Mouse (Mus musculus): ENCODE measurements around the gene Gm20605. TPM values are rescaled to one million over a fixed set of nuclear protein-coding genes. Genes with fewer than 3 reads are reported as not detected.

Gene Gm20605
- polyA plus RNA-seq, 2 experiments: 7.4 to 16.8 TPM

DNA sequence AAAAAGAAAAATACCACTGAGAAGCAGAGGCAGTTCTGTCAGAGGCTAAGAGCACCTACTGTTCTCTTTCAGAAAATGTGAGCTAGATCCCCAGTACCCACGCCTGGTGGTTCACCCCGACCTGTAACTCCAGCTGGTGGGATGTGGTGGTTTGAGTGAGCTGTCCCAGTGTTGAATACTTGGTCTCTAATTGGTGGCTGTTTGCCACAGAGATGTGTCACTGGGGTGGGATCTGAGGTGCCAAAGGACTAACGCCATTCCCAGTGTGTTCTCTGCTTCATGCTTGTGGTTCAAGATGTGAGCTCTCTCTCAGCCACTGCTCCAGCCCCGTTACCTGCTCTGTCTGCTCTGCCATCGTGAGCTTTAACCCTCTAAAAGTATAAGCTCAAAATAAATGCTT lies 38.5 kb upstream of the Gm20605 start:
- Histone ChIP-seq H3K4me3 (replicated peaks; ENCODE audit: low read length) (no peak overlapping the region), H3K9me3 (ENCODE audit: control insufficient read depth, low read length) (no peaks in the 10 kb centered on the region), H3K9ac (ENCODE audit: low read depth, low read length, severe bottlenecking) (no peak overlapping the region), H3K27me3 (ENCODE audit: control insufficient read depth, insufficient read depth, low read length) (no peaks in the 10 kb centered on the region), H3K4me2 (replicated peaks; ENCODE audit: low read depth, low read length, severe bottlenecking) (no peak overlapping the region), H3K4me1 (ENCODE audit: control insufficient read depth, insufficient read depth, low read length) (no peaks in the 10 kb centered on the region), H3K27ac (replicated peaks; ENCODE audit: low read depth, low read length) (no peak overlapping the region), H3K36me3 (ENCODE audit: control insufficient read depth, insufficient read depth, low read length) (no peaks in the 10 kb centered on the region)
- 69% methylated on average over 5 of the region's 5 CpGs for WGBS
- no peak for ATAC-seq (ENCODE audit: low FRiP score, low read depth)
- no peak for TF ChIP-seq POLR2A (IDR thresholded peaks at IDR 0.05; ENCODE audit: borderline replicate concordance, extremely low read depth, insufficient read depth, insufficient read length)
- DNase-seq (ENCODE audit: low spot score): no peak

DNA sequence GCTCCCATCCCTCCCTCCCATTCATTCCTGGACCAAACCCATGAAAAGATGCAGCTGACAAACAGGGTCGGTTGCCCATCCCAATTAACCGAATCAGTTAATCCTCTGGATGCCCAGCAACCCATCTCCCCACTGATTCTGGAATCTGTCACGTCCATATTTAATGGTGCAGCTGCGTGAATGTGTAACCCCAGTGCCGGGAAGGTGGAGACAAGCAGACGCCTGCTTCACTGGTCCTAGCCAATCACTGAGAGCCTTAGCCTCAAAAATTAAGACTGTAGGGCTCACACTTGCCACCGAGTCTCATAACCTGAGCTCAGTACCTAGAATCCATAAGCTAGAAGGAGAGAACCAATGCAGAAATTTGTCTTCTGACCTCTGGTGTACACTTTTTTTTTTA lies 33.1 kb upstream of the Gm20605 start:
- 77% methylated on average over 7 of the region's 7 CpGs for WGBS
- no peak for ATAC-seq (ENCODE audit: low FRiP score, low read depth)

DNA sequence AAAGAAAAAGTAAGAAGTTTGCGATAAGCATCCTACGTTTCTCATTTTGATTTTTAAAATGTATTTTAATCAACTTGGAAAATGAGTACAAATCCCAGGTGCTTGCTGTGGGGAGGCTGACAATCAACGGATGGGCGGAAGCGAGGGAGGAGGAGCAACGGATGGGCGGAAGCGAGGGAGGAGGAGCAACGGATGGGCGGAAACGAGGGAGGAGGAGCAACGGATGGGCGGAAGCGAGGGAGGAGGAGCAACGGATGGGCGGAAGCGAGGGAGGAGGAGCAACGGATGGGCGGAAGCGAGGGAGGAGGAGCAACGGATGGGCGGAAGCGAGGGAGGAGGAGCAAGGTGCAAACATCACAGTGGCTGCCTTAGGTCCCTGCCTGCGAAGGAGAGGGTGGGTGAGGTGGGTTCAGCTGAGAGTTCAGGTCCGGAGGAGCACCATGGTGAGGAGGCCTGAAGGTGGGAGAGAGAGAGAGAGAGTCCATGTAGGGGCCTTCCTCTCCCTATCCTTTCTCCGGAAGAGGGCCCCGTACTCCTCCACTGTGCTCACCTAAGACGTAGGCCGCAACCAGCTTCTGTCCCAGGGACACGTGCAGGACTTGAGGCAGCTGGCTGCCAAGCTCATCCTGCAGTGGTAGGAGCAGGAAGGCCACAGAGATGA lies 32.2 kb upstream of the Gm20605 start:
- DNase-seq (ENCODE audit: low spot score): no peak
- 40% methylated on average over 26 of the region's 30 CpGs for WGBS

More for the DNA sequence above, 33.1 kb upstream of the Gm20605 start:
- peaks cover 11% of the 10 kb centered on the region; the same call in 1 of the 2 replicates for H3K4me1 ChIP-seq (ENCODE audit: control insufficient read depth, insufficient read depth, low read length)
- no peak overlapping the region for H3K27ac ChIP-seq (replicated peaks; ENCODE audit: low read depth, low read length)
- H3K36me3 ChIP-seq (ENCODE audit: control insufficient read depth, insufficient read depth, low read length): 0 out of 2 replicates have a peak, but pooled peaks cover 9% of the 10 kb centered on the region
- no peaks in the 10 kb centered on the region for H3K9me3 ChIP-seq (ENCODE audit: control insufficient read depth, low read length)
- H3K27me3 ChIP-seq (ENCODE audit: control insufficient read depth, insufficient read depth, low read length): no peaks in the 10 kb centered on the region
- no peak overlapping the region for H3K4me3 ChIP-seq (replicated peaks; ENCODE audit: low read length)
- no peak overlapping the region for H3K9ac ChIP-seq (ENCODE audit: low read depth, low read length, severe bottlenecking)
- TF ChIP-seq POLR2A (IDR thresholded peaks at IDR 0.05; ENCODE audit: borderline replicate concordance, extremely low read depth, insufficient read depth, insufficient read length): no peak
- no peak for DNase-seq (ENCODE audit: low spot score)
- no peak overlapping the region for H3K4me2 ChIP-seq (replicated peaks; ENCODE audit: low read depth, low read length, severe bottlenecking)

DNA sequence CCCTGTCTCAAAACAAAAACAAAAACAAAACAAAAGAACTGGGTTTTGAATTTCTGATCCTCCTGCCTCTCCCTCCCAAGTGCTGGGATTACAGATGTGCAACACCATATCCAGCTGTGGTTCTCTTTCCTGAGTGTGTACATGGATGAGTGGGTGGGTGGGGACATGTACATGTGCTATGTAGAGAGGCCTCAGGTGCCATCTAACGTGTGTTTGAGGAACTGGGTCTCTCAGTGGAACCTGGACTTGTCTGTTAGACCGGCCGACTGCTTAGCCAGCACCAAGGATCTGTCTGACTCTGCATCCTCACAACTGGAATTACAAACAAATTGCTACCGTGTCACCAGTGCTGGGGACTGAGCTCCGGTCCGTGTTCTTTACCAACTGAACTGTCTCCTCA lies 31.4 kb upstream of the Gm20605 start:
- Histone ChIP-seq H3K9me3 (ENCODE audit: control insufficient read depth, low read length) (no peaks in the 10 kb centered on the region), H3K4me2 (replicated peaks; ENCODE audit: low read depth, low read length, severe bottlenecking) (no peak overlapping the region), H3K27me3 (ENCODE audit: control insufficient read depth, insufficient read depth, low read length) (no peaks in the 10 kb centered on the region), H3K4me1 (ENCODE audit: control insufficient read depth, insufficient read depth, low read length) (peaks cover 15% of the 10 kb centered on the region), H3K9ac (ENCODE audit: low read depth, low read length, severe bottlenecking) (no peak overlapping the region), H3K36me3 (ENCODE audit: control insufficient read depth, insufficient read depth, low read length) (0 out of 2 replicates have a peak, but pooled peaks cover 9% of the 10 kb centered on the region), H3K4me3 (replicated peaks; ENCODE audit: low read length) (no peak overlapping the region), H3K27ac (replicated peaks; ENCODE audit: low read depth, low read length) (no peak overlapping the region)
- 95% methylated on average over 6 of the region's 6 CpGs for WGBS
- DNase-seq (ENCODE audit: low spot score) (no peak), ATAC-seq (ENCODE audit: low FRiP score, low read depth) (no peak)
- TF ChIP-seq POLR2A (IDR thresholded peaks at IDR 0.05; ENCODE audit: borderline replicate concordance, extremely low read depth, insufficient read depth, insufficient read length): no peak

More for the DNA sequence above, 32.2 kb upstream of the Gm20605 start:
- no peak for TF ChIP-seq POLR2A (IDR thresholded peaks at IDR 0.05; ENCODE audit: borderline replicate concordance, extremely low read depth, insufficient read depth, insufficient read length)
- Histone ChIP-seq H3K9me3 (ENCODE audit: control insufficient read depth, low read length) (no peaks in the 10 kb centered on the region), H3K36me3 (ENCODE audit: control insufficient read depth, insufficient read depth, low read length) (0 out of 2 replicates have a peak, but pooled peaks cover 9% of the 10 kb centered on the region), H3K4me1 (ENCODE audit: control insufficient read depth, insufficient read depth, low read length) (peaks cover 11% of the 10 kb centered on the region; the same call in 1 of the 2 replicates), H3K9ac (ENCODE audit: low read depth, low read length, severe bottlenecking) (no peak overlapping the region), H3K4me2 (replicated peaks; ENCODE audit: low read depth, low read length, severe bottlenecking) (no peak overlapping the region), H3K27me3 (ENCODE audit: control insufficient read depth, insufficient read depth, low read length) (no peaks in the 10 kb centered on the region), H3K4me3 (replicated peaks; ENCODE audit: low read length) (0 out of 2 replicates have a peak overlapping the region, but pooled peaks have one; percentile 7), H3K27ac (replicated peaks; ENCODE audit: low read depth, low read length) (no peak overlapping the region)
- ATAC-seq (ENCODE audit: low FRiP score, low read depth): no peak

DNA sequence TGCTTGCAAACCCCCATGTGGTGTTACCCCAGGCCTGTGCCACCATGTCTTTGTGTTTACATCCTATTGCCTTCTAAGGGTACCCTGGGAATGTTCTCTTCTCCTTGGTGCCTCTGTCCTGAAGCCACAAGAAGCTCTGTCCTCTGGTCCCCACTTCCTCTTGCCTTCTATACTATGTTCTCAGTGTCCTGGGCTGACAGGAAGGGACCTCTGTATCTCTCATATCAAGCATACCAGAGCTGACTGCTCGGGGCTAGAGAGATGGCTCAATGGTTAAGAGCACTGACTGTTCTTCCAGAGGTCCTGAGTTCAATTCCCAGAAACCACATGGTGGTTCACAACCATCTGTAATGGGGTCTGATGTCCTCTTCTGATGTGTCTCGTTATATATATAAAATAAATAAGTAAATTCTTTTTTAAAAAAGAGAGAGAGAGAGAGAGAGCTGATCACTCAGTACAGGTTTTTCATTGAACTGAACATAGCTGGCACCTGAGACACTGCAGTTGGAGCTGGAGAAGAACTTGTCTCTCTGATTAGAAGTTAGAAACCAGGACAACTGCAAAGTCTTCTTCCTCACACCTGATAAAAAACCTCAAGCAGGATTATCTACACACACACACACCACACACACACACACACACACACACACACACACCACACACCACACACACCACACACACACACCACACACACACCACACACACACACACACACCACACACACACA lies 30.7 kb upstream of the Gm20605 start:
- no peak overlapping the region for H3K9ac ChIP-seq (ENCODE audit: low read depth, low read length, severe bottlenecking)
- DNase-seq (ENCODE audit: low spot score) (no peak), ATAC-seq (ENCODE audit: low FRiP score, low read depth) (no peak)
- H3K27ac ChIP-seq (replicated peaks; ENCODE audit: low read depth, low read length): no peak overlapping the region
- H3K4me3 ChIP-seq (replicated peaks; ENCODE audit: low read length): no peak overlapping the region
- 0 out of 2 replicates have a peak, but pooled peaks cover 9% of the 10 kb centered on the region for H3K36me3 ChIP-seq (ENCODE audit: control insufficient read depth, insufficient read depth, low read length)
- no peak overlapping the region for H3K4me2 ChIP-seq (replicated peaks; ENCODE audit: low read depth, low read length, severe bottlenecking)
- no peak for TF ChIP-seq POLR2A (IDR thresholded peaks at IDR 0.05; ENCODE audit: borderline replicate concordance, extremely low read depth, insufficient read depth, insufficient read length)
- H3K27me3 ChIP-seq (ENCODE audit: control insufficient read depth, insufficient read depth, low read length): no peaks in the 10 kb centered on the region
- no peaks in the 10 kb centered on the region for H3K9me3 ChIP-seq (ENCODE audit: control insufficient read depth, low read length)
- WGBS: 97% methylated on average over 2 of the region's 2 CpGs
- peaks cover 16% of the 10 kb centered on the region for H3K4me1 ChIP-seq (ENCODE audit: control insufficient read depth, insufficient read depth, low read length)
